Mouse (Mus musculus) thymus, adult 2 months (tissue): ENCODE measurements around the gene Slc9a9. TPM values are rescaled to one million over a fixed set of nuclear protein-coding genes. Genes with fewer than 3 reads are reported as not detected.

ENCODE experiments used
- DNase-seq: peaks from one replicate; pipeline ENCODE4 v3.0.0; 2021
- H3K27ac ChIP-seq: fragments of 200-500 bp; 2 replicates; pipeline ENCODE4 v1.5.1; 2012; ENCODE audit warnings: low read length, control low read depth; ENCODE audit not compliant: control insufficient read depth, insufficient read depth
- H3K27me3 ChIP-seq: fragments of 200-500 bp; 2 replicates; pipeline ENCODE4 v1.6.1; 2012; ENCODE audit warnings: mild to moderate bottlenecking, low read length, moderate library complexity, mixed read lengths; ENCODE audit not compliant: control insufficient read depth, insufficient read depth
- H3K36me3 ChIP-seq: fragments of 200-500 bp; 2 replicates; pipeline ENCODE4 v1.6.1; 2012; ENCODE audit warnings: mild to moderate bottlenecking, low read length, moderate library complexity; ENCODE audit not compliant: control insufficient read depth, insufficient read depth
- H3K4me1 ChIP-seq: fragments of 200-500 bp; replicated peaks from 2 replicates; pipeline ENCODE4 v1.6.1; 2012; ENCODE audit warnings: low read length; ENCODE audit not compliant: control insufficient read depth, insufficient read depth
- H3K4me3 ChIP-seq: fragments of 200-500 bp; 2 replicates; pipeline ENCODE4 v1.5.1; 2012; ENCODE audit warnings: mild to moderate bottlenecking, low read length, control low read depth, moderate library complexity; ENCODE audit not compliant: control insufficient read depth, insufficient read depth
- CTCF ChIP-seq: fragments of 200-500 bp; IDR thresholded peaks from 2 replicates; pipeline ENCODE4 v1.5.1; 2012; ENCODE audit warnings: mild to moderate bottlenecking, control low read depth, low read length, moderate library complexity, borderline replicate concordance; ENCODE audit not compliant: control insufficient read depth, poor library complexity, insufficient read depth; ENCODE audit errors: extremely low read depth
- POLR2A ChIP-seq: fragments of 200-500 bp; IDR thresholded peaks from 2 replicates; pipeline ENCODE4 v1.6.1; 2012; ENCODE audit warnings: mild to moderate bottlenecking, low read length, control low read depth, moderate library complexity; ENCODE audit not compliant: control insufficient read depth, poor library complexity, insufficient read depth; ENCODE audit errors: extremely low read depth
- WGBS: fragments of 180-500 bp; shearing (Covaris S2); methylation state at CpG from one replicate; pipeline ENCODE4 v1.1.7; 2018; 5-methylcytosine and 5-hydroxymethylcytosine counted together
- polyA plus RNA-seq: library from polyadenylated mRNA; depleted of rRNA; stranded (reverse); fragments of >200 nt; gene quantifications from 2 replicates; pipeline ENCODE4 v1.2.3, GENCODE M21; 2012

The Slc9a9 gene
- polyA plus RNA-seq, 1 experiment = 49.7 TPM

DNA sequence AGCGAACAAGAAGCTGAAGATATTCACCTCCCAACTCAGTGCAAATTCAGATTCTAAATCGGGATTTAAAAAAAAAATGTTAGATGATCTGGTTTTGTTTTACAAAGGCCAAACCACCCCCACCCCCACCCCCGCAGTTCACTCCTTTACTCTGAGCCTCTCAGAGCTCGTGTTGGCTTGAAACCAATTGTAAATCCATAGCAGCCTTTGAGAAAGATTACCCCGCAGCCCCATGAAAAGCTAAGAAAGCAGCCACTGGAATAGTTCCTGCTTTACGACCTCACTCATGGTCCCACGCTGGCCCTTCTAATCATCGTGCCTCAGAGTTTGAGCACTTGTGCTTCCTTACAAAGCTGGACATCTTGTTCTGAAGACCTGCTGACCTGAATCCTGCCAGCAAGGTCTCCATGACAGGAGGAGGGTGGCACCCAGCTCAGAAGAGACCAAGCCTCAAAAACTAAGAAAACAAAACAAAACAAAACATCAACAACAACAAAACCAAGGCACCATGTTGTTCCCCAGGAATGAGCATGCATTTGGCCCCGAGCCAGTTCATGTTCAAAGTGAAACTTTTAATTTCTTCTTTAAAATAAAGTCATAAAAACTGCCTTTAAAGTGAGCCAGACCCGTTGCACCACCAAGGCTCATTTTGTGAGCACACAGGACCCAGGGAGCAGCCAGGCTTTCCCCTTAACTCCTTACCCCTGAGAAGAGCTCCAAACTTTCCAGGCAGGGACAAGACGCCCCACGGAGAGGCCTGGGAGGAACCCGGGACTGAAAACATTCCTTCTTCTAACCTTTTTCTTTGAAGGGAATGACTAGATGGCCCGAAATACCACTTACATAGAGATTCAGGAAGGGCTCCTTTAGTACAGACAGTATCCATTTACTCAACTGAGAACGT, 516.9 kb downstream of the Slc9a9 start:
- Histone ChIP-seq H3K4me3 (no peak overlapping the region), H3K27me3 (no peaks in the 10 kb centered on the region), H3K27ac (no peak overlapping the region), H3K36me3 (no peaks in the 10 kb centered on the region), H3K4me1 (peaks cover 3% of the 10 kb centered on the region; the same call in 1 of the 2 replicates)
- TF ChIP-seq POLR2A (no peak), CTCF (no peak)
- DNase-seq = no peak
- WGBS = 93% methylated on average over 15 of the region's 15 CpGs

DNA sequence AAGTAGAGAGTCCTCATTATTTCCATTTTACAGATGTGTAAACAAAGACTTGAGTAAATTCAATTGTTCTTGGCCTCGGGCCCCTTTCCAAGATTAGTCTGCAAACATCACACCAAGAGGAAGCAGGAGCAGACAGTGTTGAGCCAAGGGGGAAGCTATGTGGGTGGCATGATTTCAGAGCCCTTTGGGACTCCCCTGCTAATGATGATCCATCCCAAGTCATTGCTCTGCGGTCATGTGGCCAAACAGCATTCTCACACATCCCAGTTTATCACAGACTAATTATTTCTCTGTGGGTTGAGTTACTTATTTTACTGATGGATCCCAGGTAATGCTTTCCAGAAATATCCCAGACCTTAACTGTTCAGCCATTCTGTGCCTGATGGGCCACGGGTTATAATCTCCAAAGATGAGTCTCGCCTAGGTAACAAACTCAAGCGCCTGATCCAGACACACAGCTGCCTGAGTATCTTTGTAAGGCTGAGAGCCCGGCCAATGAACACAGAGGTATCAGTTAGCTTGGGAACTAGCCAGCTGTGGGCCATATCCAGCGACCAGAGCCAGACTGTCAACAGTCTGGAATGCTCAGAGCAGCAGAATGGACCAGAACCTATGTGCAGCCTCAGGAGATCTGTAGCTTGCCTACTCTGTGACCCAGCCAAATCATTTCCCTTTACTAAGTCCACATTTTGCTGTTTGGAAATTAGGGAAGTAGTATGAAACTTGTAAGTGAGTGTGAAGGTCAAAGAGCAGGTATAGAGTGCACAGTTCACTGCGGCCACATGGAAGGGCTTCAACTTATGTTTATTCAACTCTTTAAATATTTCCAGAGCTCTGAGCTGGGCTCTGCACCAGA, 518.9 kb downstream of the Slc9a9 start:
- no peaks in the 10 kb centered on the region for H3K36me3 ChIP-seq
- no peak overlapping the region for H3K27ac ChIP-seq
- no peak overlapping the region for H3K4me3 ChIP-seq
- peaks cover 3% of the 10 kb centered on the region; the same call in 1 of the 2 replicates for H3K4me1 ChIP-seq
- 85% methylated on average over 8 of the region's 8 CpGs for WGBS
- no peak for DNase-seq
- TF ChIP-seq POLR2A = no peak
- no peak for TF ChIP-seq CTCF
- no peaks in the 10 kb centered on the region for H3K27me3 ChIP-seq

GRCm38 (mm10) chr9:95189218-95189605, 519.5 kb downstream of the Slc9a9 start:
- 94% methylated on average over 4 of the region's 4 CpGs for WGBS
- Histone ChIP-seq H3K27ac (no peak overlapping the region), H3K4me1 (peaks cover 5% of the 10 kb centered on the region; the same call in 1 of the 2 replicates), H3K27me3 (no peaks in the 10 kb centered on the region), H3K36me3 (no peaks in the 10 kb centered on the region), H3K4me3 (no peak overlapping the region)
- DNase-seq = no peak
- TF ChIP-seq POLR2A = no peak
- no peak for TF ChIP-seq CTCF

DNA sequence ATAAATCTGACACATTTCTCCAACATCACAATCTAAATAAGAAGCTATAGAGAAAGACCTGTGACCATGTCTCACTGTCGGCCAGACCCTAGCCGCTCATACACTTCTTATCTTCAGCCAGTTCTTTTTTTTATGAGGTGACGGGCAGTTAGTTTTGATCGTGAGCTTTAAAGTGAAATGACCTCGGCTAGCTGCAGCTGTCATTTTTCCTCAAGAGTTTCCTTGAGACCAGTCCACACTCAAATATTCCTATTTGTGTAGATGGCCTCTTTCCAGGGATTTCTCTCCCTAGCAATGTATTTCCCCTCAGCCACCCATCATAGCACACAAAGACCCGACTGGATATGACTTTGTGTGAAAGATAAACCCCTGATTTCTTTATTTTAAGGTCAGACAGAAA, 521.7 kb downstream of the Slc9a9 start:
- no peak overlapping the region for H3K27ac ChIP-seq
- no peaks in the 10 kb centered on the region for H3K27me3 ChIP-seq
- no peak overlapping the region for H3K4me3 ChIP-seq
- WGBS = 95% methylated on average over 6 of the region's 6 CpGs
- DNase-seq = no peak
- no peaks in the 10 kb centered on the region for H3K36me3 ChIP-seq
- TF ChIP-seq CTCF (no peak), POLR2A (no peak)
- H3K4me1 ChIP-seq = peaks cover 8% of the 10 kb centered on the region

- WGBS = 91% methylated on average over 8 of the region's 8 CpGs
- Histone ChIP-seq H3K27me3 (no peaks in the 10 kb centered on the region), H3K4me1 (peaks cover 6% of the 10 kb centered on the region; the same call in 1 of the 2 replicates), H3K27ac (no peak overlapping the region), H3K4me3 (no peak overlapping the region), H3K36me3 (no peaks in the 10 kb centered on the region)
- DNase-seq = no peak
- TF ChIP-seq POLR2A = no peak
- TF ChIP-seq CTCF = no peak
Measured at GRCm38 (mm10) chr9:95192901-95193532, 523.3 kb downstream of the Slc9a9 start.

GRCm38 (mm10) chr9:95193672-95194071, 524.0 kb downstream of the Slc9a9 start:
- WGBS = 95% methylated on average over 3 of the region's 3 CpGs
- Histone ChIP-seq H3K4me1 (peaks cover 6% of the 10 kb centered on the region; the same call in 1 of the 2 replicates), H3K27ac (no peak overlapping the region), H3K27me3 (no peaks in the 10 kb centered on the region), H3K36me3 (no peaks in the 10 kb centered on the region), H3K4me3 (no peak overlapping the region)
- DNase-seq = no peak
- TF ChIP-seq POLR2A (no peak), CTCF (no peak)
